Mouse (Mus musculus): ENCODE data around the gene Sec14l3.

Gene Sec14l3

GRCm38 (mm10) chr11:4060866-4061575 is 3.6 kb upstream of the Sec14l3 start:
- no peak for DNase-seq (ENCODE audit: low read depth, low spot score)

GRCm38 (mm10) chr11:4062523-4062922 is 2.1 kb upstream of the Sec14l3 start:
- no peak for DNase-seq (ENCODE audit: low read depth, low spot score)

GRCm38 (mm10) chr11:4062981-4063380 is 1.7 kb upstream of the Sec14l3 start:
- no peak for DNase-seq (ENCODE audit: low read depth, low spot score)

- DNase-seq (ENCODE audit: low read depth, low spot score), result no peak
These were observed 5.0 kb downstream of the Sec14l3 start for GRCm38 (mm10) chr11:4069664-4070063.

DNA sequence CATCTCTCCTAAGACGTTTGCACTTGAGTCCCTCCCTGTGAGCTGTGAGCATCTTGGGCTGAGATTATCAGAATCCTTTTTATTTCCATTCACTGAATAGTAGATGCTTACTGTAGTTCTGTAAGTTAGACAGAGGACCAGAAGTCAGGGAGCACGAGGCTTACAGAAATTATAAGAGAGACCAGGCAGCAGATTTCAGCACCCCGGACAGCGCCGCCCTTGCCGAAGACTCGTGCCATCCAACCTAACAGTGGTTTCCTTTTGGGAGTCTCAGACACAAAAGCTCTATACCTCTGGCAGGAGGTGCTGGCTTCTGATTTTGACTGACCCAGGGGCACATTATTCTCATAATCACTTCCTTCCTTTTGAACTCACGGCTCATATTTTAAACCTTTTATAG is 12.0 kb downstream of the Sec14l3 start:
- DNase-seq (ENCODE audit: low read depth, low spot score), result peak; percentile 74

DNA sequence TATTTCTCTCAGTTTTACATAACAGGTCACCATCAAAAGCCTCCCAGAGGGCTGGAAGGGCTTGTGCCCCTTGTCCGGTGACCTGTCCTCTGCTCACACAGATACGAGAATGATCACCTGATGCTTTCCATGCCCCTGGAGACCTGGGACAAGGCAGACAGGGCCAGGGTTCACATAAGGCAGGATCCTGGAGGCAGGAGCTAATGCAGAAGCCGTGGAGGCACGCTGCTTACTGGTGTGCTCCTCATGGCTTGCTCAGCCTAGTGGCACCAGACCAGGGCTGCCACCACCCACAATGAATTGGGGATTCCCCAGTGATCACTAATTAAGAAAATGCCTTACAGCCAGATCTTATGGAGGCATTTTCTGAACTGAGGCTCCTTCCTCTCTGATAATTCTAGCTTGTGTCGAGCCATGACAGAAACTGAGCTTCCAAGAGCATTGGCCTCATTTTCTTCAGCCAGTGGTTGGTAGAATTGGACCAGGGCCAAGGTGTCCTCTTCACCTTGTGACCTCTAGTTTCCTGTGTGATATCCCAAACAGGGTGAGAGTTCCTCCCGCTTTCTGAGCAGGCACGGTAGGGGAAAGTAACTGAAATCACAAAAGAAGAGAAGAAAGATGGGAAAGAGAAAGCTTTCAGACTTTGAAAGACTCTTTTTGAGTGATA is 13.8 kb downstream of the Sec14l3 start:
- DNase-seq (ENCODE audit: low read depth, low spot score), result no peak

- peak; percentile 78 for DNase-seq (ENCODE audit: low read depth, low spot score)
These were observed 15.6 kb downstream of the Sec14l3 start for GRCm38 (mm10) chr11:4080219-4080618.

DNA sequence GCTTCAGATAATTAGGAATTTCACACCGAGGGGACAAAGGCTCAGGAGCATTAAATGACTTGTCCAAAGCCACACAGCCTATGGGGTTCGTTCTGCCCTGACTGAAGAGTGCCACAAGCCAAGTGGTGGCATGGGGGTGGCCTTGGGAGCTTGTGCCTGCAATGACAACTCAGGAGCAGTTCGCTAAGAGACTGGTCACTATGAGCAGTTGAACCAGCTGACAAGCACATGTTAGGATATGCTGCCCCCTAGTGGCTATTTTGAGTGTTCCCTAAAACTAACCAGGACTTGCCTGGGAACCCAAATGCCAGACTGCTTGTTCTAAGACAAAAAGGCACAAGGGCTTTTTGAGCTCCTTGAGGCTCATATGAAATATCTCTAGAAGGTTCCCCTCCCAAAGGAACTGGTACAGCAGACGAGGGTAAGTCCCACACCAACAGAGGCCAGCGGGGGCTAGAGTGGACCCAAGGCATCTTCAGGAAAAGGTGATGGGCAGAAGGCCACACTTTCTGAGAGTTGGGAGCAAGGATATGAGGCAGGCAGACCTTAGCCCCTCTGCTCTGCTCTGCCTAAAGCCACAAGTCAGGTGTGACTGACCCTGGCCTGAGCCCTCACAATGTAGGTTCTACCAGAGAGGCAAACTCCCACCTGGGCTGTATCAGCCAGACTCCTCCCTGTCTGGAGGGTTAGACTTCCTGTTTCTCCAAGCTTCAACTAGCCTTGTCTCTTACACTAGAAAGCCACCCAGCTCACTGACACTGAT is 18.9 kb downstream of the Sec14l3 start:
- DNase-seq (ENCODE audit: low read depth, low spot score), result peak; percentile 83

DNA sequence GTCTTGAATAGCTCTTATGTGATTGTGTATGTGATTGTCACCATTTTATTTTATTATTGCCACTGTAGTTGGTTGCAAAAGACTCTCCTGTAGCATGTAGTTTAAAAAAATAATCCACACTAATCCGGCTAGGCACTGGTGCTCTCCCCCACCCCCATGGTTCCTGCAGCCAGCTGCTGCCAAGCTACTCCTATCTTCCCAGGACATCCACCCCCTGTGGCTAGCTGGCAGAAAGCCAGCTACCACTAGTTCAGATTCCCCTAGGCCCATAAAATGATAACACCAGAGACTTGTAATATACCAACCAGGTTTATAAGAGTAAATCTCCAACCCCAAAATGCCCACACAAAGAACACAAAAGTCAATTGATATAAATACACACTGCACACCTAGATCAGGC is 21.6 kb downstream of the Sec14l3 start:
- no peak for DNase-seq (ENCODE audit: low read depth, low spot score)

DNA sequence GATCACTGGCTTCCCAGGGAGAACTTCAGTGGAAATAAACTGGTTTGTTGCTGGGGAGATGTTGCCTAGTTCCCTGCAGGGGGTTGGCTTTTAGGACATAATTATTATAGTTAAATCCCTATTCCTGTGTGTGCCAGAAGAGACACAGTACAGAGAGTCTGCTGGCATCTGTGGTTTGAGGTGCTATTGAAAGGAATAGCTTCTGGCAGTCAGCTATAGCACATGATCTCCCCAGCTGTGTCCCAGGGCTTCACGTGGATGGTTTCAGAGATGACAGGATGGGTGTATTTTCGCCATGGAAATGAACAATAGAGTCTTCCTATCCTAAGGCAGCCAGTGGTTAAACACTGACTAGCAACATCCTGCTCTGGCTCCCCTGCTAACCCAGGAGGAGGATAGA is 22.6 kb downstream of the Sec14l3 start:
- DNase-seq (ENCODE audit: low read depth, low spot score), result no peak

GRCm38 (mm10) chr11:4093459-4094377 is 29.1 kb downstream of the Sec14l3 start:
- DNase-seq (ENCODE audit: low read depth, low spot score), result no peak

- DNase-seq (ENCODE audit: low read depth, low spot score), result peak; percentile 74
These were observed 29.9 kb downstream of the Sec14l3 start for GRCm38 (mm10) chr11:4094378-4095170.

DNA sequence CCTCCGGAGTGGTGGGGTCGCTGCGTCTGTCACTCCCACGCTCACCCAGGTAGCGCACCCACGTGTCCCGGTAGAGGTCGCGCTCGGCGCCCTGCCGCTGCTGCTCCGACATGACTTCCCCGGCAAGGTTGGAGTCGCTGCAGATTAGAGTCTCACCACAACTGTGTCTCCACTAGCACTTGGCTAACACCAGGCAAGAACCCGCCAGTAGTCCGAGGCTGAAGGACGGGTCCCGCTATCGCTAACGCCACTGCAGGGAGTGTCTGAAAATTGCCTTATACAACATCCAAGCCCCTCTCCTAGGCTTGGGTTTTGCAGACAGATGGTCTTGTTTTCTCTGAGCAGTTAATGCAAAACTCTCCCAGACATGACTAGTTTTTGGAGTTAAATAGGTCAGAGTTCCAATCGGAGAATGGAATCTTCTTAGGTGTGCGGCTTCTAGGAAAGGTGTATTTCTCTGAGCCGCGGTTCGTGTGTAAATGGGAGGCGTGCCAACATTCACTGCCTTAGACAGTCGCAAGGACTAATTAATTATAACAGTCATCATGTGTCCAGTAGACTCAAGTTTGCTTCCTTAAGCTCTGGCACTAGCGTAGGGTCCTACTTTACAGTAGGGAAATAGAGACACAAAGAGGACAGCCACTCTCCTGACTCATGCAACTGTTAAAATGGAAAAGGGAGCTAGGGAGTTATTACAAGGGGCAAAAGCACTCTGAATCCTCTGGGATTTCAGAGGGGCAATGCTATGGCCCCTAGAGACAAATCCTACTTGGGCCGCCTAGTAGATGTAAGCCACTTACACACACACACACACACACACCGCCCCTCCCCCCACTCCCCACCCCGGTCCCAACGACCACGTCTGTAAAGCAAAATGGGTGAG is 30.8 kb downstream of the Sec14l3 start, which contains the start of gene Mtfp1:
Mtfp1 (minus strand) TSS at position 275 of the 883 bp plus-strand sequence.
- peak; percentile 52 for DNase-seq (ENCODE audit: low read depth, low spot score)

DNA sequence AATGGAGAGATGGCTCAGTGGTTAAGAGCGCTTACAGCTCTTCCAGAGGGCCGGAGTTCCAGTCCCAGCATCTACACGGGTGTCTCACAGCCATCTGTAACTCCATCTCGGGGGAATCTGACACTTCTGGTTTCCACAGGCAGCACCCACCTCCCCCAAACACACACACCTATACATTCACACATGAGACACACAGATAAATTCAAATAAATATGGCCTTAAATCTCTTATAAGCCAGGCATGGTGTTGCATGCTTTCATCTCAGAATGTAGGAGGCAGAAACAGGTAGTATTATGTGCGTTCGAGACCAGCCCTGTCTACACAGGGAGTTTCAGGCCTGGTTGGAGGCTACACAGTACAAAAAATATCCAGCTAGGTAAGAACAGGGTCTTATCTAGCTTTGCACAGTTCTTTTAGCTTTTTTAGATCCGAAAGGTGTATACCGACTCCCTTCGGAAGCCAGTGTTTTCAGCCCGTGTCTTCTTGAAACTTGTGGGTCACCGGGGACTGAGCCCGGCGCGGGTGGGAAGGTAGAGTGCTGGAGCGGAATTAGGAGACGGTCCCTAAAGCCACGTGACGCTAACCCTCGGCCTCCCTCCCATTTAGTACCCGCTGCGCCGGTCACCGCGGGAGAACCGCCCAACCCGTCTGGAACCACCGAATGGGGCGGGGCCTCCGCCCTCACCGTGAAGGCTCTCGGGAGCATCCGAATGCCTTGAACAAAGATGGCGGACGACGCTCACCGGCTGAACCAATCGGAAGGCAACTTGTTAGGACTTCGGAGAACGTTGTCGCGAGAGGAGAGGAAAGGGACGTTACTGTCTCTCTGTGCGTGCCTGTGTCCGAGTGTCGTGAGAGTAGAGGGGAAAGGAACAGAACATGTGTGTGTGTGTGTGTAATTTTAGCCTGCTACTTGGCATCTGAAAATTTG is 31.7 kb downstream of the Sec14l3 start:
- peak; percentile 99 for DNase-seq (ENCODE audit: low read depth, low spot score)

GRCm38 (mm10) chr11:4097091-4097621 is 32.5 kb downstream of the Sec14l3 start:
- DNase-seq (ENCODE audit: low read depth, low spot score), result no peak

- DNase-seq (ENCODE audit: low read depth, low spot score), result no peak
These were observed 33.5 kb downstream of the Sec14l3 start for GRCm38 (mm10) chr11:4098120-4098519.

GRCm38 (mm10) chr11:4098816-4099215 is 34.2 kb downstream of the Sec14l3 start:
- no peak for DNase-seq (ENCODE audit: low read depth, low spot score)

DNA sequence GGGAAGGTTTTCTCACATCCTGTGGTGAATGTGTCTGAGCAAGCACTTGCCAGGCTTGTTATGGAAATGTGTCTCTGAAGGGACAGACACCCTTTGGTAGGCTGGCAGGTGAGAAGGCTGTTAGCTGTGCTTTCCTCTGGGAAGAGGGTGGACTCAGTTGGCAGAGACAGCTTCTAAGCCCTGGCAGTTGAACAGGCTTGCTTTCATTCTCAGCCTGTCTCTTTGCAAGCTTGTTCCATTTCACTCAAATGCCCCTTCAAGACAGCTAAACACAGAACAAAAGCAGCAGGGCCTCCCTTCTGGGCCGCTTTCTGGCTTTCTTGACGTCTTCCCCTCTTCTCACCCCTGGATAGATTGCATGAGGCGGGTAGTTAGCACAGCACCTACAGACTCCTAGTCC is 34.8 kb downstream of the Sec14l3 start:
- DNase-seq (ENCODE audit: low read depth, low spot score), result no peak
